Mouse (Mus musculus) CD8-positive naive resting alpha-beta T cell, adult 2 months (primary cell): Measurements from ENCODE around the gene Ccdc170.
A peak's percentile ranks its signal among the peaks of the same experiment; 100 is the strongest.

Experiments
- DNase-seq, 2 experiments: peaks; one replicate each; pipeline ENCODE4 v3.0.0; 2022; ENCODE audit warnings: low read depth in 2 of 2, low spot score in 2 of 2

The Ccdc170 gene

DNA sequence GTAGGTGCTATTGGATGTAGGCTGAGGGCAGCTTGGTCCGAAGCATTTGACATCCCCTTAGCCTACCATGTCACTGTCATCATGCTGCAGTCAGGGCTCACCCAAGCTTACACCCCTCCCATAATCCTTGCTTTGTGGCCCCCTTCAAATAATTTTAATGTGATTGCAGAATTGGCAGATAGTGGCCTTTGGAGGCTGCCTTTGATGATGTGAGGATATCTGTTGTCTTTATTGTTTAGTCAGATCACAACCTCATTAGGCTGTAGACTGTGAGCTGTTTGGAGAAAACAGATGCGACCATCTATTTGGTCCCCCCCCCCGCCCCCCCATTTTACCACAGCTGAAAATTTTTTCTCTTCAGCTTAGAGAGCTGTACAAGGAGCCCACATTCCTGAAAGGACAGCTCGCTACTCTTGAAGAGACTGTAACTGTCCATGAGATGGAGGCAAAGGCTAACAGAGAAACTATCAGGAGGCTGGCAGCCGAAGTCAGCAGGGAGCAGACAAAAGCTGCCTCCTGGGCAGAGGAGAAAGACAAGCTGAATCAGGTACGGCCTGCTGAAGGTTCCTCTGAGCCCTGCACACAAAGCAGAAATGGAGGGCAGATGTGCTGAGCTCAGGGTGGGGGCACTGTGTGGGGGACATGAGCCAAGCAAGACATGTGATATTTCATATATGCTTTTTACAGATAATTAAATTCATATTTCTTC lies 38.2 kb downstream of the Ccdc170 start:
- no peak for DNase-seq

- DNase-seq, result no peak
Observed at GRCm38 (mm10) chr10:4522116-4522515, 39.8 kb downstream of the Ccdc170 start.

- no peak for DNase-seq
Observed at GRCm38 (mm10) chr10:4523078-4523477, 40.8 kb downstream of the Ccdc170 start.

- no peak for DNase-seq
Observed at GRCm38 (mm10) chr10:4528043-4528442, 45.7 kb downstream of the Ccdc170 start.

DNA sequence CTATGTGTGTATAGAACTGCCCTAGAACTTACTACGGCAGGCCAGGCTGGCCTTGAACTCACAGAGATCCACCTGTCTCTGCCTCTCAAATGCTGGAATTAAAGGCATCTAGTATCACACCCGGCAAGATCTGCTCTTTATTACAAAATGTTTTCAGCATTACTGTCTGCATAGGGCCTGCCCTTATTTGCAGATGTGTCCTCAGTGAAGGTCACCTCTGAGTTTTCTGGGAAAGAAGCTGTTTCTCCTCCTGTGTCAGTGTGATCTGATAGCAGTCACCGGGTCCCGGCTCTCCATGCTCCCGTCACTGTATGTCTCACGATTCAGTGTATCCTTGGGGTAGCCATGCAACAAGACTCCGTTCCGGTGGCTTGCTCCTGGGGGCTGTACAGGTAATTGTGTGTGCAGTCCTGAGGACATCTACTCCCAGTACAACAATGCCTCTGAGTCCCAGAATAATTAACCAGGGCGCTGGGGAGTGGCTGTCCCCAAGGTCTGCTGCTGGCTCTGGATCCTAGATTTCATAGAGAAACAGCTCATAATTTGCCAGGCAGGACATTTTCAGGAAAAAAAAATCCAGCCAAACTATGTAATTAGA lies 48.4 kb downstream of the Ccdc170 start:
- DNase-seq, result no peak

- no peak for DNase-seq
Observed at GRCm38 (mm10) chr10:4531933-4532332, 49.6 kb downstream of the Ccdc170 start.

DNA sequence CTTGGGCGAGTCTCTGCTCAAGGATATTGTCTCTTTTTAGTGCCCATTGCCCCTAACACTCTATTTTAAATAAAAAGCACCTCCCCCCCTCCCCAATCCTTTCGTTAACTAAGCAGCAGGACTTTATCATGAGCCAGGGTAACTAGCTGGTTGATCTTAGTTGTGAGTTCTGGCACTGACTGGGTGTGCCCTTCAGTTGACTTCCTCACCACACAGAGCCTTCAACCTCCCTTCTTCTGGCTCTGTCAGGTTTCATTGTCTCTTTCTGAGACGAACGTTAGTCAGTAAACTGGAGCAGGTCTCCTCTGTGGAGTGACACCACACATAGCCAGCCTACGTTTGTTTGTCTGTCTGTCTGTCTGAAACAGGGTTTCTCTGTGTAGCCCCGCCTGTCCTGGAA lies 50.4 kb downstream of the Ccdc170 start:
- DNase-seq, result no peak

GRCm38 (mm10) chr10:4533873-4534272 lies 51.6 kb downstream of the Ccdc170 start:
- no peak for DNase-seq

DNA sequence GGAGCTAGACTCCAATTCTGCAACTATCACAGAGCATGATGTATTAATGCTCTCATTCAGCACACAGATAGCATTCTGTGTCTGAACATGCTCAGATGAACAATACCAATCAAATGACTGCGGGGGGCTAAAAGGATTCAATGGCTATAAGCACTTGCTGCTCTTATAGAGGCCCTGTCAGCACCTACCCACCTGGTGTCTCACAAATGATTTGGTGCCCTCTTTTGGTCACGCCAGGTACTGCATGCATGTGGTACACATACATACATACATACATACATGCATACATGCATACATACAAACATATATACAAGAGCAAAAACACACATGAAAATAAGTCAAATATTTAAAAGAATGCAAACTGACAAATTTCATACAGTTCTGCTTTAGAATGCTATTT lies 63.2 kb downstream of the Ccdc170 start:
- peak; percentile 6 to 24 for DNase-seq

DNA sequence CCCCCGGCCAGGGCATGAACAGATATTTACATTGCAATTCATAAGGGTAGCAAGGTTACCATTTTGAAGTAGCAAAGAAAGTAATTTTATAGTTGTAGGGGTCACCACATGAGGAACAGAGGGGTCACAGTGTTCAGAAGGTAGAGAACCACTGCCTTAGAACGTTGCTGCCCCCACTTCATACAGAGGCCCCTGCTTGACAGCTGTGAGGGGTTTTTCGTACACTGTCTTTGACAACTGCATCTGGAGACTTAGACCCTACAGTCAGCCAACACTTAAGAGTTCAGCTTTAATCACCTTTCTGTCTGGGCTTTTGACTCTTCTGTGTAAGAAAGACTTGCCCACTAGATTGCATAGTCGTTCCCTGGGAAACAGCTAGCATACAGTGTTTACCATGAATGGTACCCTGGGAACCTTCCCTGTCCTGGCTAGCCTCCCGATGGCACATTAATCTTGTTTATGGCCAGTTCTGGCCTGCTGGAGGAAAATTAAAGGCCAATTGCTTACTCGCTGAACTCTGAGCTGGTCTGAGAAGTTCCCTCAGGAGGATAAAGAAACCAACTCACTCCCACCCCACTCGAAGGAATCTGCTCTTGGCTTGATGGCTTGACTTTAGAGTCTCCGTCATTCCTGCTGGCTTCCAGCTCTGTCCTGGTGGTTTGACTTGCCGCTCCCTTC lies 71.3 kb downstream of the Ccdc170 start:
- DNase-seq, result no peak

GRCm38 (mm10) chr10:4556842-4557377 lies 74.6 kb downstream of the Ccdc170 start:
- DNase-seq, result no peak

- no peak for DNase-seq
Observed at GRCm38 (mm10) chr10:4559132-4559531, 76.8 kb downstream of the Ccdc170 start.

- DNase-seq, result no peak
Observed at GRCm38 (mm10) chr10:4565148-4565547, 82.8 kb downstream of the Ccdc170 start.

- no peak for DNase-seq
Observed at GRCm38 (mm10) chr10:4570778-4571177, 88.5 kb downstream of the Ccdc170 start.

DNA sequence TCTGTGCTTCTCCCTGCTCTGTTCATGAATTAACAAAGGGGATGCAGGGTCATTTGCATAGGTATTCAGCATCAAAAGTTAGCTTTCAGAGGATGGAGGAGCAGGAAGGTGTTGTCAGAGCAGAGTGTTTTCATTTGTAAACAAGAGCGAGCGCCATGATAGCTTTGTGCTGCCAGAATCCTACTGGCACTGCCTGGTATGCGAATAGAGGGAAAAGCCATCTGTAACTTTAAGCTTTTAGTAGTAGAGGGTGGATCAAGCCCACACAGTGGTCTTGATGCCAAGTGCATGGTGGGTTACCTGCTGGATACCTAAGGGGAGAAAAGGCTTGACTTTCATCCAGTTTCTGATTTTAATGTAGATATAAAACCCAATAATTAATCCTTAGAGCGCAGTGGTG lies 89.0 kb downstream of the Ccdc170 start:
- no peak for DNase-seq

- DNase-seq, result no peak
Observed at GRCm38 (mm10) chr10:4581905-4582304, 99.6 kb downstream of the Ccdc170 start.

DNA sequence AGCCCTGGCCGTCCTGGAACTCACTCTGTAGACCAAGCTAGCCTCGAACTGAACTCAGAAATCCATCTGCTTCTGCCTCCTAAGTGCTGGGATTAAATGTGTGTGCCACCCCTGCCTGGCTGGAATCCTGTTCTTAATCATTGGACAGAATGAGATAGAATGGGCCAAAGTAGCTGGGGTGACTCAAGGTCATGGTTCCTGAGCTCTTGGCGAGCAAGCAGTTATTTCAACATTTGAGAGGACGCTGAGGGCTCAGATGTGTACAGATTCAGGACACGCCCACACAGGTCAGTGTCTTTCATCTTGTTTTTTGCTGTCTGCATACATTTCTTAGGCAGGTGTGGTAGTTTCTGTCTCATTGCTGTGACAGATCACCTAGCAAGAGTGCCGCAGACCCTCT lies 104.4 kb downstream of the Ccdc170 start:
- no peak for DNase-seq

- no peak for DNase-seq
Observed at GRCm38 (mm10) chr10:4589576-4589975, 107.3 kb downstream of the Ccdc170 start.

- no peak for DNase-seq
Observed at GRCm38 (mm10) chr10:4590956-4591355, 108.7 kb downstream of the Ccdc170 start.

DNA sequence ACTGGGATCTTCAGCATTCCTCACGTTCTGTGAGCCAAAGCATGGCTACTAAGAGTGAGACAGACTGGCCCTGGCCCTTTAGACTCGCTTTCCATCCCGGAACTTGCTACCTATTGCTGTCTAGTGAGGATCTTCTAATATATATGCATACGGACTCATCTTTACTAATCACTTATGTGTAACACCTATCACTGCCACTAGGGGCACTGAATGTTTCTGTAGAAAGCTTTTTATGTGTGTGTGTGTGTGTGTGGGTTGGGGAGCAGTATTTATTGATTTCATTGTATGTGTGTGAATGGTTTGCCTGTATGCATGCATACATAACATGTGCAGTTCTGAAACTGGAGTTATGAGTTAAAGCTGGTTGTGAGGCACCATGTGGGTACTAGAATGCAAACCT lies 111.5 kb downstream of the Ccdc170 start:
- DNase-seq, result peak in 1 of 2 experiments; percentile 31

DNA sequence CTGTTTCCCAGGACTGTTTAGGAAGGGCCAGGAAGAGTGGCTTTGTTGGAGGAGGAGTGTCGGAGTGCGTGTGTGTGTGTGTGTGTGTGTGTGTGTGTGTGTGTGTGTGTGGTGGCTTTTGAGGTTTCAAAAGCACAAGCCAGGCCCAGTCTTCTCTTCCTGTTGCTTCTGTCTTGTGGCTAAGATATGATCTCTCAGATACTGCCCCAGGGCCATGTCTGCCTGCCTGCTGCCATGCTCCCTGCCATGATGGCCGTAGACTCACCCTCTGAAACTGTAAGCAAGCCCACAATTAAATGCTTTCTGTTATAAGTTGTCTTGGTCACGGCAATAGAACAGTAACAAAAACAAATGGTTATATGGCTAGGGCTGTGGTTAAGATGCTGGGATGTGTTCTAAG lies 114.9 kb downstream of the Ccdc170 start:
- no peak for DNase-seq

GRCm38 (mm10) chr10:4598244-4598842 lies 116.0 kb downstream of the Ccdc170 start:
- peak; percentile 23 to 52 for DNase-seq
